10 mouse cellular contexts compared by ENCODE assay signal in the genomic region with DNA sequence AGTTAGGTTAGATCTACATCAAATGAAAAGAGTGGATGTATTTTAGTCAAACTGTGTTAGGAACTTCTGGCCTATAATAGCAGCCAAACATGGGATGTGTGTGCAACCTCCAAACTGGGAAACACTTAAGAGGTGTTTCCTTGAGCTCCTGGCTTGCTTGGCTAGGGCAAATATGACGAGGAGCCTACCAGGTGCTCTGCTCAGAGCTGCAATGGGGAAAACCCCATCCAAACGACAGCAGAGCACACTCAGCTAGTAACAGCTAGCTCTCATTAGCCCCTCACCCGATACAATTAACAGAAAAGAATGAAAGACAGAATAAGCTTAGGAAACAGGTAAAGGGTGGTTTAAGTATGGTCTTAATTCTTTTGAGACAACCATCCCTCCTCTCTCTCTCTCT.
"Had no signal": no experiment of that assay in that cellular context is flagged by ENCODE, and none has a peak within 500 bp of the region (broad histone marks: within the 10 kb centered on the region; RNA-seq: fewer than 3 reads in every experiment).

No protein-coding gene starts in this region.

- H3K4me1 ChIP-seq: stomach, embryonic 15.5 days had no signal

- H3K27ac ChIP-seq: limb, embryonic 13.5 days; liver, embryonic 14.5 days; midbrain, embryonic 12.5 days; stomach, embryonic 15.5 days had no signal

- H3K4me3 ChIP-seq: limb, embryonic 13.5 days; midbrain, embryonic 12.5 days; stomach, embryonic 15.5 days had no signal

- H3K9ac ChIP-seq: limb, embryonic 13.5 days; liver, embryonic 14.5 days; midbrain, embryonic 12.5 days; stomach, embryonic 15.5 days had no signal

- H3K4me2 ChIP-seq: limb, embryonic 13.5 days; midbrain, embryonic 12.5 days; stomach, embryonic 15.5 days had no signal

- ATAC-seq: midbrain, embryonic 16.5 days had no signal

- DNase-seq: kidney, postnatal 25 days; layer of hippocampus, adult 9-11 months; lung, adult 18-20 months; right cerebral cortex, postnatal 14 days; thymus, postnatal 36 days had no signal

- H3K36me3 ChIP-seq: limb, embryonic 13.5 days; midbrain, embryonic 12.5 days; stomach, embryonic 15.5 days had no signal

- H3K27me3 ChIP-seq: limb, embryonic 13.5 days; midbrain, embryonic 12.5 days; stomach, embryonic 15.5 days had no signal

- H3K9me3 ChIP-seq: limb, embryonic 13.5 days; midbrain, embryonic 12.5 days; stomach, embryonic 15.5 days had no signal
